Mouse (Mus musculus) heart, embryonic 14.5 days (tissue): ENCODE measurements at regions not wholly inside any gene's neighbourhood (a gene's known extent, or its start where the extent isn't known, plus 50 kb on each side); places are given as distances from the start of the nearest gene placed in this dataset.

Experiments
- ATAC-seq: fragments of 200-750 bp; cut with Nextera tagmentation; 2 replicates; pipeline ENCODE4 v1.8.0; 2017; ENCODE audit warnings: low read depth, moderate TSS enrichment; ENCODE audit not compliant: insufficient number of reproducible peaks, insufficient read depth, low FRiP score
- H3K27ac ChIP-seq, 2 experiments: fragments of 200-500 bp in 1 of 2; fragments of 300-500 bp in 1 of 2; sonication (generic) in 1 of 2; replicated peaks in 1 of 2; 2 replicates each; pipeline ENCODE4 v1.5.1; 2012 to 2014; ENCODE audit warnings: low read depth in 2 of 2, low read length in 2 of 2, control low read depth in 1 of 2, mild to moderate bottlenecking in 1 of 2, mixed read lengths in 1 of 2; ENCODE audit not compliant: control insufficient read depth in 1 of 2, insufficient read depth in 1 of 2
- H3K27me3 ChIP-seq: fragments of 300-500 bp; sonication (generic); 2 replicates; pipeline ENCODE4 v1.6.1; 2014; ENCODE audit warnings: mild to moderate bottlenecking, low read length, control low read depth; ENCODE audit not compliant: control insufficient read depth, insufficient read depth
- H3K36me3 ChIP-seq: fragments of 300-500 bp; sonication (generic); 2 replicates; pipeline ENCODE4 v1.6.1; 2014; ENCODE audit warnings: mild to moderate bottlenecking, control low read depth, low read length, mixed read lengths; ENCODE audit not compliant: control insufficient read depth, insufficient read depth
- H3K4me1 ChIP-seq, 2 experiments: fragments of 200-500 bp in 1 of 2; fragments of 300-500 bp in 1 of 2; sonication (generic) in 1 of 2; 2 replicates each; pipeline ENCODE4 v1.6.1; 2012 to 2014; ENCODE audit warnings: low read length in 2 of 2, control low read depth in 1 of 2, mixed read lengths in 1 of 2; ENCODE audit not compliant: control insufficient read depth in 2 of 2, insufficient read depth in 2 of 2
- H3K4me2 ChIP-seq: fragments of 300-500 bp; sonication (generic); 2 replicates; pipeline ENCODE4 v1.6.1; 2014; ENCODE audit warnings: mild to moderate bottlenecking, low read length
- H3K4me3 ChIP-seq, 2 experiments: fragments of 200-500 bp in 1 of 2; fragments of 300-500 bp in 1 of 2; sonication (generic) in 1 of 2; 2 replicates each; pipeline ENCODE4 v1.5.1; 2012 to 2014; ENCODE audit warnings: low read length in 2 of 2, mild to moderate bottlenecking in 2 of 2, control low read depth in 1 of 2, low read depth in 1 of 2, moderate library complexity in 1 of 2; ENCODE audit not compliant: control insufficient read depth in 1 of 2, insufficient read depth in 1 of 2
- H3K9ac ChIP-seq: fragments of 300-500 bp; sonication (generic); 2 replicates; pipeline ENCODE4 v1.6.1; 2014; ENCODE audit warnings: mild to moderate bottlenecking, low read length
- H3K9me3 ChIP-seq: fragments of 300-500 bp; sonication (generic); 2 replicates; pipeline ENCODE4 v1.6.1; 2016; ENCODE audit warnings: low read length, control low read depth; ENCODE audit not compliant: control insufficient read depth
- WGBS: fragments of 180-500 bp; shearing (Covaris S2); extraction: QIAGEN DNeasy Blood & Tissue Kit; methylation state at CpG from one replicate; pipeline ENCODE4 v1.1.7; 2014; 5-methylcytosine and 5-hydroxymethylcytosine counted together

DNA sequence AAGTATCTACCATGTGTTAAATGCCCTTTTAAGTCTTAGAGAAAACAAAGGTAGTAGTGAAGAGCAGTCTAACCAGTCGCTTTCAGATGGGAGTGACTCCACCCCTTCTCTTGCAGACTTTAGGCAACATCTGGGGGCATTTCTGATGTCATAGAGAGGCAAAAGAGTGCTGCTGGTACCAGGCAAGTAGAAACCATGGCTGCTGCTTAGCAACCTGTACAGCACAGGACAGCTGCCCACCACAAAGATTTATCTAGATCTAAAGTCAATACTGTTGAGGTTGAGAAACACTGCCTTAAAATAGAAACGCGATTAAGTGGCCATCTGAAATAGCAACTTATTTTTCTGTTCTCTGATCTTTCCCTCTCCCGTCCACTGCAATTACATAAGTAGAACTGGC lies 178.8 kb downstream of the Rps29 start:
- no peak for ATAC-seq
- H3K4me1 ChIP-seq = no peaks in the 10 kb centered on the region
- WGBS = 60% methylated on average over 4 of the region's 4 CpGs
- H3K27ac ChIP-seq = no peak overlapping the region
- no peaks in the 10 kb centered on the region for H3K36me3 ChIP-seq
- no peaks in the 10 kb centered on the region for H3K27me3 ChIP-seq
- no peak overlapping the region for H3K9ac ChIP-seq
- no peak overlapping the region for H3K4me3 ChIP-seq
- no peaks in the 10 kb centered on the region for H3K9me3 ChIP-seq
- no peak overlapping the region for H3K4me2 ChIP-seq

DNA sequence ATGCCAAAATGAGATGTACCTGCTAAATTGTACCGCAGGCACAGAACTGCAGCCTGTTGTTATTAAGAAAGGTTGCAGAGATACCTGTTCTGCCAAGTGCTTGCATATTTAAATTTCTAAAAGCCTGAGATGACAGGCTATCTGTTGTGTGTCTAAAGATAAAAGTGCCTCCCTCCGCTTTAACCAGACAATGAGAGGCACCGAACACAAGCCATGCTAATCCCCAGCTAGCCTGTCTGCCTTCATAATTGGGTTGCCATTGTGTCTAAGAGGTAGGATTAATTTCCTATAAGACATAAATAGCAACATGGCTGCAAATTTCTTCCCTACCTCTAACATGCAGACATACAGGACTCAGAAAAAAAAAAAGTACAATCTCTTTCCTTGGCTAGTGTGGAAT lies 179.8 kb downstream of the Rps29 start:
- no peak overlapping the region for H3K4me3 ChIP-seq
- no peaks in the 10 kb centered on the region for H3K36me3 ChIP-seq
- no peak overlapping the region for H3K9ac ChIP-seq
- H3K9me3 ChIP-seq = no peaks in the 10 kb centered on the region
- H3K4me1 ChIP-seq = no peaks in the 10 kb centered on the region
- no peak overlapping the region for H3K27ac ChIP-seq
- 63% methylated on average over 3 of the region's 3 CpGs for WGBS
- H3K27me3 ChIP-seq = no peaks in the 10 kb centered on the region
- no peak for ATAC-seq
- H3K4me2 ChIP-seq = no peak overlapping the region

DNA sequence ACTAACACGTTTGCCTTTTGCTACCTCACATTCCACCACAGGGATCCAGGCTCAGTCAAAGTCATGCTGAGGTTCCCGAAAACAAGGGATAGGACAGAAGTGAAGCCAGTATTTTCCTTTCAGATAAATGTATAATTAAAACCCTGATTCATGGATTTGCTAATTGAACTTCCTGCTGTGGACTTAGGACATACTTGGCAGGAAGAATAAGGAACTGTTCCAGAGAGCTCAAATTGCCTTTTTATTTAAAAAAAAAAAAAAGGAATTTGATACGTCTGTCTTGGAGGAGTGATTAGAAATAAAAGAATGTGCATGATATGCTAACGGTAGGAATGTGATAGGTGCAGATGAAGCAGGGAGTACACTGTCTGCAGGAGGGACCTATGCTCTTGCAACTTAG lies 181.7 kb downstream of the Rps29 start:
- no peaks in the 10 kb centered on the region for H3K4me1 ChIP-seq
- H3K36me3 ChIP-seq = no peaks in the 10 kb centered on the region
- no peak overlapping the region for H3K9ac ChIP-seq
- 51% methylated on average over 4 of the region's 4 CpGs for WGBS
- H3K4me3 ChIP-seq = no peak overlapping the region
- no peaks in the 10 kb centered on the region for H3K9me3 ChIP-seq
- H3K4me2 ChIP-seq = no peak overlapping the region
- ATAC-seq = no peak
- no peak overlapping the region for H3K27ac ChIP-seq
- no peaks in the 10 kb centered on the region for H3K27me3 ChIP-seq

DNA sequence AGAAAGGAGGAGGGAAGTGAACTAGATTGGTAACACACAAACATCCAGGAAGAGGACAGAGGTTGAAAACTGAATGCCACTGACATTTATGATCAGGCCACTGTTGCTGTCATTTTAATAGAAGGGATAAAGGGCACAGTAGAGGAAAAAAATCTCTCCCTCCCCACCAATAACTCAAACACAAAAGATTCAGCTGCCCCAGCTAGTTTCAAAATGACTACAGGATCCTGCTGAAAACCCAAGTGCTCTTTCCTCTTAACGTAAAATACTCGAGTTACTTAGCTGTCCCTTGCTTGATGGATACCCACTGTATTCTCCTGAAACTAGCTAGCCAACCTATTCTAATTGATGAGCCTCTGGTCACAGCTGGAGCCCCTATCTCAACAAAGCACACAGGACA lies 211.7 kb downstream of the Rps29 start:
- no peaks in the 10 kb centered on the region for H3K36me3 ChIP-seq
- 84% methylated on average over 2 of the region's 2 CpGs for WGBS
- ATAC-seq = no peak

DNA sequence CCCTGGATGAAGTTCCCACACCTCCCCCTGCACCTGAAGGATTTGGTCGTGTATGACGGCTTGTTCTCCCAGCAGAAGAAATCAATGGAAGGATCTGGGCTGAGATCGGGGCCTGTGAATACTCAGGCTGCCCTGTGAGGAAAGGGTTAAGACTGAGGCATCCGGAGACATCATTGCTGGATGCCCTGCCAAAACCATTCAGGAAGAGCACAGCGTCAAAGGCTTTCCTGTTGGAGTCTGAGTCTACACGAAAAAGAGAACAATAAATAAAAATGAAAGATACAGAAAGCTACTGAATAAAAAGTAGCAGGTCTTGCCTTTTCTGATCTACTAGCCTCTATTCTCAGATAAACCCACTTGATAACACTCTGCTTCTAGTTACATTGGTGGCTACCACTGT lies 248.4 kb downstream of the Rps29 start:
- Histone ChIP-seq H3K27ac (no peak overlapping the region), H3K9ac (no peak overlapping the region), H3K36me3 (no peaks in the 10 kb centered on the region), H3K9me3 (no peaks in the 10 kb centered on the region), H3K4me3 (no peak overlapping the region), H3K27me3 (no peaks in the 10 kb centered on the region), H3K4me2 (no peak overlapping the region), H3K4me1 (peaks cover 0 to 2% of the 10 kb centered on the region in 2 experiments; a peak in 1 of 4 replicates)
- no peak for ATAC-seq
- 41% methylated on average over 6 of the region's 6 CpGs for WGBS

More for the DNA sequence above, 211.7 kb downstream of the Rps29 start:
- no peak overlapping the region for H3K27ac ChIP-seq
- no peaks in the 10 kb centered on the region for H3K4me1 ChIP-seq
- H3K4me3 ChIP-seq = no peak overlapping the region
- no peaks in the 10 kb centered on the region for H3K27me3 ChIP-seq
- no peak overlapping the region for H3K9ac ChIP-seq
- H3K9me3 ChIP-seq = no peaks in the 10 kb centered on the region
- no peak overlapping the region for H3K4me2 ChIP-seq

DNA sequence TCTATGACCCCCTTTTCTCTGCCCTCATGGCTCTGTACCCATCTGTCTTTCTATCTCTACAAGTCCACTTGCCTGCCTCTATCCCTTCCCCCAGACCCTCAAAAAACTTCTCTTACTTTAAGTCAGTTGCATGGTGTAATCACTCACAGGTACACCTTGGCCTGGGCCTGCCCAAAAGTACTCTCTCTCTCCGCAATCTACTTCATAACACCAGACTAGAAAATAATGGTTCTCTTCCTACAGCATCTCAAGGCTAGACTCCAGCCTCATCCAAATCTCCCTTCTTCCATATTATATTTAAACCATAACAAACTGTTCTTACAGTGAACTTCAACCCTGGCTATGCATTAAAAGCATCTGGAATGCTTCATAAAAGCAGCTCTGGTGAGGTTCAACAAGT lies 254.2 kb downstream of the Rps29 start:
- WGBS = 93% methylated on average over 1 of the region's 1 CpGs
- no peaks in the 10 kb centered on the region for H3K9me3 ChIP-seq
- H3K4me1 ChIP-seq = no peaks in the 10 kb centered on the region
- no peaks in the 10 kb centered on the region for H3K27me3 ChIP-seq
- H3K9ac ChIP-seq = no peak overlapping the region
- H3K4me3 ChIP-seq = no peak overlapping the region
- no peak overlapping the region for H3K4me2 ChIP-seq
- H3K36me3 ChIP-seq = no peaks in the 10 kb centered on the region
- H3K27ac ChIP-seq = no peak overlapping the region
- ATAC-seq = no peak

DNA sequence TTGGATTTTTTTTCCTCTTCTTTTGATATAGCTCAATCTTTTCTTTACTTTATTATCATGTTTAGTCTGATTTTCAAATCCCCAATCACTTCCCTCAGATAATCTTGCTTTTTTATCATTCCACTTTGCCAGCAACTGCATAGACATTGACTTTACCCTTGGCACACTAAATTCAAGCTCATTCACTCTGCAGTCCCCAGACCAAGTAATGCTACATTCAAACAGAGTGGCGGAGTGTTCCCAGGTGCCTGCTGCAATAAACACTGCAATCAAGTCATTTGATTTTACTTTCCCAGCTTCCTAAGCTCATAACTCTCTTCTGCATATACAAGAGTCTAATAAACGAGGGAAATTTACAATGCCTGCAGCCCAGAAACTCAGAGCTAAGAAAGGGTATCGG lies 269.8 kb downstream of the Rps29 start:
- Histone ChIP-seq H3K9me3 (no peaks in the 10 kb centered on the region), H3K36me3 (no peaks in the 10 kb centered on the region), H3K27ac (no peak overlapping the region), H3K4me3 (no peak overlapping the region), H3K9ac (no peak overlapping the region), H3K4me2 (no peak overlapping the region), H3K4me1 (no peaks in the 10 kb centered on the region), H3K27me3 (no peaks in the 10 kb centered on the region)
- 80% methylated on average over 3 of the region's 3 CpGs for WGBS
- no peak for ATAC-seq

DNA sequence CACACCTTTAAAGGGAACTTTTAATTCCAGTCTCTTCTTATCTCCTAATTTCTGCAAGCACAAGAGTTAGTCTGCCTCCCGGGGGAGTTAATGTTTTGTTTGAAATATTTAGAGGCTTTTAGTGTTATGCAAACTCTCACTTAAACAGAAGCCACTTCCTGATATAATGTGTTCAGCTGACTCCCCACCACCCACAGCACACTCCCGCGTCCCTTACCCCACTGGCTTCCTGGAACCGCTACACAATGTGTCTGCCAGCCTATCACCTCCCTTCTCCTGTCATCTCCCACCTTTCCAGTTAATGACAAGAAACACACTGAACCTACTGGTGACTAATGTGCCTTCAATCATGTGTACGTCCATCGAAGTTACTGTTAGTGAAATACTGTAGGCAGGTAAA lies 276.5 kb downstream of the Rps29 start:
- Histone ChIP-seq H3K27ac (no peak overlapping the region), H3K36me3 (no peaks in the 10 kb centered on the region), H3K4me1 (no peaks in the 10 kb centered on the region), H3K9me3 (no peaks in the 10 kb centered on the region), H3K4me3 (no peak overlapping the region), H3K4me2 (no peak overlapping the region), H3K27me3 (no peaks in the 10 kb centered on the region), H3K9ac (no peak overlapping the region)
- ATAC-seq = no peak
- WGBS = 61% methylated on average over 6 of the region's 6 CpGs
